Mouse (Mus musculus) telencephalon, adult 2 months (tissue): ENCODE results near the gene Hlcs.

Experiments
- DNase-seq: peaks from one replicate; pipeline ENCODE4 v3.0.0-alpha.2; 2011; ENCODE audit warnings: low read depth, low spot score

Gene Hlcs

GRCm38 (mm10) chr16:94162000-94162399 is 151.4 kb downstream of the Hlcs start:
- DNase-seq = no peak

- no peak for DNase-seq
Measured at GRCm38 (mm10) chr16:94157819-94158218, 155.6 kb downstream of the Hlcs start.

GRCm38 (mm10) chr16:94155041-94155653 is 158.2 kb downstream of the Hlcs start:
- DNase-seq = peak; percentile 40

- DNase-seq = no peak
Measured at GRCm38 (mm10) chr16:94150125-94151103, 163.0 kb downstream of the Hlcs start.

DNA sequence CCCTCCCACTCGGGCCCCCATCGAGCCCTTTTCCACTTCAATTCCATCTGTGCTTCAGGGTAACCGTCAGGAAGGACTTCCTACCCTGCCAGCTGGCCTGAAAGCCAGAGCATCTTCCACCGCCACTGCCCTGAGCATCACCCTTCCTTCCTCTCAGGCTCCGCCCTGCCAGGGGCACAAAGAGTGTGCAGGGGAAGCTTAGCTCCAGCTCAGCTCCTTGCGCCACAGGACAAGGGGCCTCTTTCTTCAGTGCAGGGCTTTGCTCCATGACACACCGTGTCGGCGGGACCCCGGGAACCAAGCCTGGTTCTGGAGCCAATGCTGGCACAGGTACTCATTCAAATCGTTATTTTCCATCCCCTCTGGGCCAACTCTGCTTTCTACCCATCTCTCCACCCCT is 165.2 kb downstream of the Hlcs start:
- no peak for DNase-seq

DNA sequence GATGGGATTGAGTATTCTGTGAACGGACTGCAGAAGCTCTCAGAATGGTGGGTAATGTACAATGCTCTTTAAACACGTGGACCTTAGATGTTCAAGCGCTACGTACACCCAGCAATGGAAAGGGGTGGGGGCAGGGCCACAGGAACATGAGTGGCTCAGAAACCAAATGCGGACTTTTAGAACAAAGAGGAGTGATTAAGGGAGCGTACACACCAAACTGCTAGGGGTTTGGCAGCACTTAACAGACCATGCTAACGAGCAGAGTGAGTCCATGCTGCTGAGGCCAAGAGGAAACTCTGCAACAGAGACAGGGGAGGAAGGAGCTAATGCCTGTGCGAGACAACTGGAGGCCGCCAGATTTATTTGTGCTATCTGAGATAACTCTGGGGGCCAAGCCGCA is 170.0 kb downstream of the Hlcs start:
- no peak for DNase-seq

GRCm38 (mm10) chr16:94140746-94141145 is 172.6 kb downstream of the Hlcs start:
- peak; percentile 24 for DNase-seq

DNA sequence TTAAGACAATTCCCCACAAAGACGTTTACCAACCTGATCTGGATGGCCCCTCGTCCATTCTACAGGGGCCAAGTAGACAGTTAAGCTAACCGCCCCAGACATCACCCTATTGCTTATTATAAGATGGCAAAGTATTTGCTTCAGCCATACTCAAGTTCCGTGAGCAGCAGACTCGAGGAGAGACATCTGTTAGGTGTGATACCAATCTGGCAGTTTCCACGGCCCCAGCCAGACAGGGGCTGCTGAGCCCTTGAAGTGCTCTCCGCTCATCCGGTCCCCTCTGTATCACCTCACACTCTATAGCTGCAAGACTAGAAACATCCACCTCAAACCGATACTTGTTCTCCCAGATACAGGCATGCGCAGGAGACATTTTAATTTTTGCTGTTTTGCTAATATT is 179.2 kb downstream of the Hlcs start:
- no peak for DNase-seq

- DNase-seq = no peak
Measured at GRCm38 (mm10) chr16:94128236-94128835, 185.0 kb downstream of the Hlcs start.

DNA sequence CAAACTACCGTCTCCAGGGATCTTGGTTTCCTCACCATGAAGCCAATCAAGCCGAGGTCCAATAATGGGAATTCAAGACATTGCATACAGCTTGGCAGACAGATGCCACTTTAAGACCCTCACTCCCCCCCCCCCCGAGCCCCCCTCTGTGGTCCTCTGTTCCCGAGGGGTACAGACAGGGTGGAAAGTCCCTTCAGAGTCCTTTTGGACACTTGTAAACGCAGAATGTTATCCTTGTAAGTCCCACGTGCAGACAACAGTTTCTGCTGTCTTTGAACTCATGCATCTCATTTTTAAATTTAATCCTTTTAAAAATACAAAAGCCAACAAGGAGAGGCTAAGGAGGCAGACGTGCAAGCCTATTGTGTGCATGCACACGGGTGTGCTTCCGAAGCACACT is 187.2 kb downstream of the Hlcs start:
- no peak for DNase-seq

- no peak for DNase-seq
Measured at GRCm38 (mm10) chr16:94125172-94125981, 188.0 kb downstream of the Hlcs start.

GRCm38 (mm10) chr16:94123247-94123646 is 190.1 kb downstream of the Hlcs start:
- no peak for DNase-seq

GRCm38 (mm10) chr16:94122347-94122746 is 191.0 kb downstream of the Hlcs start:
- DNase-seq = no peak

DNA sequence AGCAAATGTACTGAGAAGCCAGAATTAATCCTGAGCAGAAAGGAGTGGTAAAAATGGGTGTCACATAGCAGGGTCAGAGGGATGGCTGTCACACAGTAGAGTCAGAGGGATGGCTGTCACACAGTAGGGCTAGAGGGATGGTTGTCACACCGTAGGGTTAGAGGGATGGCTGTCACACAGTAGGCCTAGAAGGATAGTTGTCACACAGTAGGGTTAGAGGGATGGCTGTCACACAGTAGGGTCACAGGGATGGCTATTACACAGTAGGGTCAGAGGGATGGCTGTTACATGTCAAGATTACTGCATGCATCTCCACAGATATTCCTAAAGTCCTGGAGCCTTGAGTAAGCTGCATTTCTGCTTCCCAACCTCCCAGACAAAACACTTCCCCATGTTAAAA is 195.0 kb downstream of the Hlcs start:
- no peak for DNase-seq

DNA sequence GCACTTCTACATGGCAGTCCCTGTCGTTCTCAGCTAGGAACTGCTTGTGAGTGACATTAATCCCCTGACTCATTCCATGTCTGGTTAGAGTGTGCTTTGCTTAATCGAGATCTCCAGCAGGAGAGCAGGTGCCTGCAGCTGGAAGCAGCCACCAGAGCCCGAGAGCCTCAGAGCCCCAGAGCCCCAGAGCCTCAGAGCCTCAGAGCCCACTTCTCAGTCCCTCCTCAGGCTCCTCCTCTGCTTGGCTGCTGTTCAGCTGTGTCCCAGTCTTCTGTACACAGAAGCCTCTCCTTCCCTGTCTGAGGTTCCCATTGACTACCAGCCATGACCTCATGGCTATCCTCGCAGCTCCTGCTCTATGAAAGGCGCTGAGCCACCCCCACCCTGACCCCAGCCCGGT is 196.0 kb downstream of the Hlcs start:
- no peak for DNase-seq

DNA sequence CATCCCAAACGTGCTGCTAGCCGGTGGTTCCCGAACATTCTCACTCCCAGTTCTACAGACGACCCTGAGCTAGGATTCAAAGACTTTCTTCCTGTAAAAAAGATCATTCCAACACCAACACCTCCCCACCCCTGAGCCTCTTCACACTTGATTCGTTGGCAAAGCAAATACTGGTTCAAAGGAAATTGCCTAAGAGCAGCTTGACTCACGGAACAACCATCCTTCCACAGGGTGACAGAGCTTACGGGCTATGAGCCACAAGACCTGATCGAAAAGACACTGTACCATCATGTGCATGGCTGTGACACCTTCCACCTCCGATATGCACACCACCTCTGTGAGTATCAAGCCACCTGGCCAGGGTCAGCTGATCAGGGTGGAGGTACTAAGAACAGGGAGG is 198.7 kb downstream of the Hlcs start:
- no peak for DNase-seq

- DNase-seq = no peak
Measured at GRCm38 (mm10) chr16:94113160-94113559, 200.2 kb downstream of the Hlcs start.

- DNase-seq = no peak
Measured at GRCm38 (mm10) chr16:94097724-94098455, 215.5 kb downstream of the Hlcs start.

DNA sequence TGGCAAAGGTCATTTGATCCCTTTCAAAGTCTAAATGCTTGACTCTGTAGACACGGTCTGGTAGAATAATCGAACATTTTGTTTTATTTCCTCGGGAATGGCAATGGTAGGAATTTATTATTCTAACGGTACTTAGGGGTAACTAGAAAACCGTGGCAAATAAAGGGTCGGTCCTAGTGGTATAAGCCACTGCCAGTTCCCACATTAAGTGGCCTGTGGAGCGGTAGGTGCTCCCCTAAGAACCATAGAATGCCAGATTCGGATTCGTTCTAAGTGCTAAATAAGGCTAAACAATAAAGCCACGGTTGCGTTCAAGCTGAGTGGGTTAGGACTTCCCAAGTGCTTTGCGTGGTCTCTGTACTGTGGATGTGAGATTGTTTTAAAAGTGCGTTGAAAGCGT is 216.9 kb downstream of the Hlcs start:
- DNase-seq = no peak

DNA sequence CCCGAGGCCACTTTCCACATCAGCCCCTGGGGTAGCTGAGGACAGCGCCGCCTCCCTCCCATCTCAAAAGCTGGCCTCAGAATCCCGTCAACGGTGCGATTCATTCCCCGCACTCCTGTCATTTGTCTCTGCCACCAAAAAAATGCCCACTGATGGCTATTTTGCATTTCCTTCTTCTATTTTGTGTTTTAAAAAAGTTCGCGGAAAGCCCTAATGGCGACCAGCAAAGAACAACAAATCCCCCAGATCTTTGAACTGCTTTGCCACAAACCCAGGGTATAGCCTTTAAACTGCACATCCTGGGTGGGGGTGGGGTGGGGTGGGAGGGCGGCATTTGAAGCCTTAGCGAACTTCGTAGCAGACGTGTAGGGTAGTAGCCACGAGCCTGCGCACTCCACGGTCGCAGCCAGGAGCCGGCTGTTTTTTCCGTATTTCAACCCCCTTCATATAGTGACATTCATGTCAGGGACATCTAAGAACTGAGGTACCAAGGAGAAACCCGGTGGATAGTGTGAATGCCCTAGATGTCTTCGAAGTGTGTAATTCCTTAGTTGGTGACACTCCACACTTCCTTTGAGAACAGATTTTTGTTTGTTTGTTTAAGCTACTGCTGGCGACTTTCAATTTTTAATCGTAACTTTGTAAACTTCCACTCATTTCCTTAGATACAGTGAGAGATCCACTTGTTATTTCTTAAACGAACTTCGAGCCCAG is 218.1 kb downstream of the Hlcs start:
- DNase-seq = no peak
